28 mouse cellular contexts compared by ENCODE assay signal in genomic region chr7:46168402-46168801, GRCm38 (mm10). TPM values are rescaled to one million over a fixed set of nuclear protein-coding genes. Genes with fewer than 3 reads are reported as not detected.
DNase-seq lines count a peak whose midpoint lies in the region; ATAC-seq and TF ChIP-seq lines count a peak whose summit lies in the region.
"Had no signal": no experiment of that assay in that cellular context is flagged by ENCODE, and none has a peak within 500 bp of the region (broad histone marks: within the 10 kb centered on the region; RNA-seq: fewer than 3 reads in every experiment).

No protein-coding gene starts in this region.

- H3K27me3 ChIP-seq in intestine, embryonic 16.5 days (replicated peaks; ENCODE audit: control insufficient read depth, insufficient read depth, low read length) = no peaks in the 10 kb centered on the region
- no peaks in the 10 kb centered on the region for H3K27me3 ChIP-seq in intestine, embryonic 15.5 days (replicated peaks)
- H3K27me3 ChIP-seq in stomach, postnatal 0 days (ENCODE audit: control insufficient read depth, insufficient read depth, low read length) = no peaks in the 10 kb centered on the region
- H3K27me3 ChIP-seq: hindbrain, embryonic 15.5 days; limb, embryonic 15.5 days; lung, embryonic 15.5 days; midbrain, embryonic 13.5 days; neural tube, embryonic 13.5 days had no signal

- WGBS in intestine, embryonic 16.5 days = 91% methylated on average over 6 of the region's 6 CpGs
- WGBS in intestine, embryonic 15.5 days = 87% methylated on average over 6 of the region's 6 CpGs
- WGBS in stomach, postnatal 0 days = 89% methylated on average over 6 of the region's 6 CpGs

- H3K4me2 ChIP-seq in intestine, embryonic 16.5 days (ENCODE audit: low read depth, low read length) = no peak overlapping the region
- H3K4me2 ChIP-seq in intestine, embryonic 15.5 days (replicated peaks) = no peak overlapping the region
- H3K4me2 ChIP-seq in stomach, postnatal 0 days (replicated peaks; ENCODE audit: low read depth) = no peak overlapping the region
- H3K4me2 ChIP-seq: heart, embryonic 11.5 days; hindbrain, embryonic 15.5 days; limb, embryonic 15.5 days; lung, embryonic 15.5 days; midbrain, embryonic 13.5 days; neural tube, embryonic 13.5 days had no signal

- H3K4me1 ChIP-seq in intestine, embryonic 16.5 days (ENCODE audit: control insufficient read depth, insufficient read depth, low read length) = no peaks in the 10 kb centered on the region
- H3K4me1 ChIP-seq in intestine, embryonic 15.5 days (replicated peaks) = no peaks in the 10 kb centered on the region
- no peaks in the 10 kb centered on the region for H3K4me1 ChIP-seq in stomach, postnatal 0 days (replicated peaks; ENCODE audit: control insufficient read depth, insufficient read depth)
- H3K4me1 ChIP-seq: hindbrain, embryonic 15.5 days; limb, embryonic 10.5 days; limb, embryonic 15.5 days; lung, embryonic 15.5 days; midbrain, embryonic 13.5 days; neural tube, embryonic 13.5 days had no signal

- H3K9ac ChIP-seq in intestine, embryonic 16.5 days (ENCODE audit: low read depth, low read length) = no peak overlapping the region
- no peak overlapping the region for H3K9ac ChIP-seq in intestine, embryonic 15.5 days
- no peak overlapping the region for H3K9ac ChIP-seq in stomach, postnatal 0 days (ENCODE audit: low read length)
- H3K9ac ChIP-seq: hindbrain, embryonic 15.5 days; limb, embryonic 15.5 days; liver, embryonic 14.5 days; lung, embryonic 15.5 days; midbrain, embryonic 13.5 days; neural tube, embryonic 13.5 days had no signal

- 0 out of 2 replicates have a peak, but pooled peaks have one; percentile 7 for ATAC-seq in intestine, embryonic 16.5 days
- ATAC-seq in intestine, embryonic 15.5 days = no peak
- peak; percentile 69 for ATAC-seq in granulocyte monocyte progenitor cell, adult 5-6 weeks (replicated peaks; ENCODE audit: poor library complexity, severe bottlenecking)
- peak; percentile 19; the same call in 1 of the 2 replicates for ATAC-seq in stomach, postnatal 0 days (ENCODE audit: low FRiP score, low TSS enrichment)
- ATAC-seq: forebrain, embryonic 14.5 days; inflammation-experienced regulatory T-cells, adult 6 months; midbrain, embryonic 13.5 days had no signal

- H3K4me3 ChIP-seq in intestine, embryonic 16.5 days (ENCODE audit: low read length) = no peak overlapping the region
- no peak overlapping the region for H3K4me3 ChIP-seq in intestine, embryonic 15.5 days (replicated peaks)
- no peak overlapping the region for H3K4me3 ChIP-seq in stomach, postnatal 0 days (ENCODE audit: low read depth, low read length)
- H3K4me3 ChIP-seq: hindbrain, embryonic 15.5 days; limb, embryonic 10.5 days; limb, embryonic 15.5 days; lung, embryonic 15.5 days; midbrain, embryonic 13.5 days; neural tube, embryonic 13.5 days had no signal

- TF ChIP-seq CTCF in stomach, postnatal 0 days (IDR thresholded peaks at IDR 0.05; ENCODE audit: low read depth) = no peak

- no peak for TF ChIP-seq EP300 in stomach, postnatal 0 days (optimal IDR thresholded peaks at IDR 0.05)

- DNase-seq in adipocyte (ENCODE audit: low spot score) = peak; percentile 54
- DNase-seq in stomach, postnatal 0 days (ENCODE audit: low spot score) = no peak
- DNase-seq in cerebellum, postnatal 4 days (ENCODE audit: low spot score in 2 of 2) = no peak
- DNase-seq in kidney, postnatal 14 days = no peak
- DNase-seq: cerebellum, adult 8-10 months; cerebellum, postnatal 25 days; gastrocnemius, postnatal 25 days; heart, adult 18-20 months; heart, postnatal 4 days; kidney, adult 2 months; thymus, postnatal 14 days had no signal

- no peaks in the 10 kb centered on the region for H3K36me3 ChIP-seq in intestine, embryonic 16.5 days (ENCODE audit: control insufficient read depth, insufficient read depth, low read length)
- H3K36me3 ChIP-seq in intestine, embryonic 15.5 days = no peaks in the 10 kb centered on the region
- no peaks in the 10 kb centered on the region for H3K36me3 ChIP-seq in stomach, postnatal 0 days (ENCODE audit: control insufficient read depth, insufficient read depth, low read length)
- H3K36me3 ChIP-seq: hindbrain, embryonic 15.5 days; limb, embryonic 10.5 days; limb, embryonic 15.5 days; lung, embryonic 15.5 days; midbrain, embryonic 13.5 days; neural tube, embryonic 13.5 days had no signal

- no peaks in the 10 kb centered on the region for H3K9me3 ChIP-seq in intestine, embryonic 16.5 days (ENCODE audit: control insufficient read depth, low read length)
- H3K9me3 ChIP-seq in intestine, embryonic 15.5 days = no peaks in the 10 kb centered on the region
- H3K9me3 ChIP-seq in stomach, postnatal 0 days (ENCODE audit: control insufficient read depth, low read length) = no peaks in the 10 kb centered on the region
- H3K9me3 ChIP-seq: hindbrain, embryonic 15.5 days; limb, embryonic 10.5 days; limb, embryonic 15.5 days; lung, embryonic 15.5 days; midbrain, embryonic 13.5 days; neural tube, embryonic 13.5 days had no signal

- H3K27ac ChIP-seq in intestine, embryonic 16.5 days (ENCODE audit: low read length) = no peak overlapping the region
- no peak overlapping the region for H3K27ac ChIP-seq in intestine, embryonic 15.5 days
- no peak overlapping the region for H3K27ac ChIP-seq in stomach, postnatal 0 days (replicated peaks)
- H3K27ac ChIP-seq: hindbrain, embryonic 15.5 days; kidney, postnatal 0 days; limb, embryonic 10.5 days; limb, embryonic 15.5 days; liver, embryonic 14.5 days; lung, embryonic 15.5 days; midbrain, embryonic 13.5 days; neural tube, embryonic 13.5 days had no signal

RNA-seq across cellular contexts. Expression of gene Abcc8, which starts 11.4 kb away (rescaled TPM):
- polyA plus RNA-seq in intestine, embryonic 16.5 days (2015; fragmentation: Nextera tagmentation; extraction: Ambion mirVana) = 4.8 and 6.2 TPM in 2 replicates
- 7.6 and 8.1 TPM in 2 replicates for polyA plus RNA-seq in intestine, embryonic 15.5 days (2015; fragmentation: Nextera tagmentation; extraction: Ambion mirVana)
- total RNA-seq in granulocyte monocyte progenitor cell, adult 5-6 weeks (2014; fragmentation: Nextera tagmentation) = not detected in 2 replicates
- not detected in 2 replicates for total RNA-seq in granulocyte monocyte progenitor cell, adult 5-6 weeks (2017)
- 3.6 and 4.0 TPM in 2 replicates for polyA plus RNA-seq in stomach, postnatal 0 days (2015; fragmentation: Nextera tagmentation; extraction: Ambion mirVana)
- total RNA-seq: CH12.LX; megakaryocyte-erythroid progenitor cell, adult 5-6 weeks had no signal
- polyA plus RNA-seq: C2C12; inflammation-experienced regulatory T-cells, adult 6 months had no signal
